Mouse (Mus musculus) myocyte (in vitro differentiated cells): Measurements from ENCODE around the gene Bad. TPM values are rescaled to one million over a fixed set of nuclear protein-coding genes. Genes with fewer than 3 reads are reported as not detected.

ENCODE experiments used
- H3K27me3 ChIP-seq: one replicate; pipeline ENCODE4 v1.6.1; 2011; ENCODE audit not compliant: control insufficient read depth, insufficient read depth, insufficient read length
- H3K36me3 ChIP-seq: one replicate; pipeline ENCODE4 v1.6.1; 2011; ENCODE audit not compliant: control insufficient read depth, insufficient read depth
- H3K4me2 ChIP-seq: one replicate; pipeline ENCODE4 v1.6.1; 2011; ENCODE audit warnings: low read depth, control low read depth
- H3K4me3 ChIP-seq: one replicate; pipeline ENCODE4 v1.5.1; 2011; ENCODE audit warnings: mild to moderate bottlenecking, control low read depth, moderate library complexity
- H3K79me2 ChIP-seq: one replicate; pipeline ENCODE4 v1.6.1; 2011; ENCODE audit not compliant: control insufficient read depth, insufficient read depth
- H3ac ChIP-seq: one replicate; pipeline ENCODE4 v1.6.1; 2011; ENCODE audit not compliant: control insufficient read depth, insufficient read length
- CEBPB ChIP-seq: IDR thresholded peaks from 2 replicates; pipeline ENCODE4 v1.6.1; 2011; ENCODE audit warnings: mild to moderate bottlenecking, moderate library complexity; ENCODE audit not compliant: poor library complexity, insufficient read depth, severe bottlenecking
- E2F4 ChIP-seq: IDR thresholded peaks from one replicate; pipeline ENCODE4 v1.6.1; 2011; ENCODE audit warnings: mild to moderate bottlenecking, control low read depth, moderate library complexity; ENCODE audit not compliant: insufficient read depth
- MAX ChIP-seq: IDR thresholded peaks from one replicate; pipeline ENCODE4 v1.6.1; 2011; ENCODE audit warnings: low read depth, mild to moderate bottlenecking, control low read depth
- MYOD1 ChIP-seq, 3 experiments: IDR thresholded peaks; one replicate each; pipeline ENCODE4 v1.6.1; 2011; ENCODE audit warnings: control low read depth in 2 of 3, low read depth in 2 of 3, mild to moderate bottlenecking in 2 of 3, moderate library complexity in 1 of 3; ENCODE audit not compliant: insufficient read length in 2 of 3, control insufficient read depth in 1 of 3
- MYOG ChIP-seq, 3 experiments: IDR thresholded peaks; one replicate each; pipeline ENCODE4 v1.6.1; 2011; ENCODE audit warnings: control low read depth in 2 of 3, low read depth in 2 of 3, mild to moderate bottlenecking in 2 of 3; ENCODE audit not compliant: insufficient read length in 2 of 3, control insufficient read depth in 1 of 3, insufficient read depth in 1 of 3
- POLR2A ChIP-seq: IDR thresholded peaks from one replicate; pipeline ENCODE4 v1.6.1; 2011; ENCODE audit warnings: low read depth, mild to moderate bottlenecking, control low read depth, moderate library complexity; ENCODE audit not compliant: insufficient read length
- POLR2AphosphoS2 ChIP-seq: IDR thresholded peaks from one replicate; pipeline ENCODE4 v1.6.1; 2011; ENCODE audit warnings: low read depth, control low read depth; ENCODE audit not compliant: insufficient read length
- REST ChIP-seq: IDR thresholded peaks from one replicate; pipeline ENCODE4 v1.6.1; 2011; ENCODE audit warnings: mild to moderate bottlenecking, control low read depth, moderate library complexity; ENCODE audit not compliant: insufficient read depth, insufficient read length
- SRF ChIP-seq: IDR thresholded peaks from one replicate; pipeline ENCODE4 v1.6.1; 2011; ENCODE audit warnings: low read depth; ENCODE audit not compliant: control insufficient read depth, insufficient read length
- TCF12 ChIP-seq: IDR thresholded peaks from one replicate; pipeline ENCODE4 v1.6.1; 2011; ENCODE audit warnings: mild to moderate bottlenecking, control low read depth; ENCODE audit not compliant: poor library complexity, insufficient read depth, severe bottlenecking
- TCF3 ChIP-seq: IDR thresholded peaks from one replicate; pipeline ENCODE4 v1.6.1; 2011; ENCODE audit warnings: low read depth, control low read depth; ENCODE audit not compliant: insufficient read length
- USF1 ChIP-seq: IDR thresholded peaks from one replicate; pipeline ENCODE4 v1.6.1; 2011; ENCODE audit warnings: low read depth, mild to moderate bottlenecking, control low read depth, moderate library complexity
- polyA plus RNA-seq: library from polyadenylated mRNA; unstranded; fragments of >200 nt; fragmentation: generic; extraction: Trizol; gene quantifications from one replicate; pipeline ENCODE4 v1.2.1, GENCODE M21; 2012; ENCODE audit warnings: missing spikeins

Bad gene
- polyA plus RNA-seq, 1 experiment = 76.1 TPM

DNA sequence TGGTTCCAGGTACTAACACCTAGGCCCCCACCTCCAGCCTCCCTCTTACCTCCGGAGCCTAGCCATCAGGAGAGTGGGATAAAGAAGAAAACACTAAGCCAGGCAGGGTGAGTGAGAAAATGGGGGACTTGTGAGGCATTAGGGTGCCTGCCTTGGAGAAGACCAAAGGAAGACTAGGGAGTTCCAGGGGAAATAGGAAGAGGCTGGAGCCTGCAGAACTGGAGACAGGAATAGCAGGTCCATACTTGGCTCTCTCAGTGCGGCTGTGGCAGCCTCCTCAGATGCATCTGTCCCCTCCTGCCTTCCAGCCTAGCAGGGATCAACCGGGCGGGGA is 8.6 kb upstream of the Bad start:
- no peak for TF ChIP-seq TCF12
- TF ChIP-seq TCF3 = no peak
- TF ChIP-seq MYOD1 (IDR thresholded peaks at IDR 0.05; ENCODE audit: control insufficient read depth in 1 of 3, insufficient read length in 2 of 3, low read depth in 2 of 3) = no peak
- TF ChIP-seq SRF = no peak
- no peak for TF ChIP-seq USF1
- Histone ChIP-seq H3K4me3 (no peak overlapping the region), H3K79me2 (no peaks in the 10 kb centered on the region), H3K4me2 (peak overlapping the region; percentile 65), H3K27me3 (peaks cover 12% of the 10 kb centered on the region), H3K36me3 (no peaks in the 10 kb centered on the region), H3ac (no peak overlapping the region)

DNA sequence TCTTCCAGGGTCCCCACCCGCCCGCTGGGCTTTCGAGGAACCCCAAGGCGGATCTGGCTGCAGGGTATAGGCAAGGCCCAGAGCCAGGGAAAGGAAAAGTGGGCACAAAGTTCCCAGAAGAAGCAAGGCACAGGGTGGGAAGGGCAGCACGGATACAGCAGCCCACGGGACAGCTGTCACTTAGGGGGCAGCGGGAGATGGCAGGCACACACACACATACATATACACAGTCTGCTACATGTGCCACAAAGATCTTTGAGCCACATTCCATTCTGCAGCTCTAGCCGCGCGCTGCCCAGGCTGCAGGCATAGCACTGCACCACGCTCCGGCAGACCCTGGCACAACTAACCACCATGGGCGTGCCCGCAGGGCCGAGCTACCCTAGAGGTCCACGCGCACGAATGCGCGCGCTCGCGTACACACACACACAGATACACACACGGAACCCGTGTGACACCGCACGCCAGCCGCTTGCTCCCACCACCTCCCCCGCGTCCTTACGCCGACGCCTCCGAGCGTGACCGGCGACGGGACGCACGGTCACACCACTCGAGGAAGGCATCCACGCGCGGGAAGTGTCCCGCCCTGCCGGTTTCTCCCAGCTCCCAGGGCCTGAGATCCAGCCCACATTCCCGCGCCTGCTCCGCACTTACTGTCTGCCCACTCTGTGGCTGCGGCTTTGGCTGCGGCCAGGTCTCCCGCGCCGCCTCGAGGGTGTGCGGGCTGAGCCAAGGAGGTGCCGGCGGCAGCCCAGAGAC is 8.0 kb upstream of the Bad start:
- H3K27me3 ChIP-seq = peaks cover 12% of the 10 kb centered on the region
- H3K36me3 ChIP-seq = no peaks in the 10 kb centered on the region
- H3K4me3 ChIP-seq = no peak overlapping the region
- TF ChIP-seq TCF12 = no peak
- TF ChIP-seq POLR2A = no peak
- peak in 2 of 3 experiments; percentile 56 to 82 for TF ChIP-seq MYOG (IDR thresholded peaks at IDR 0.05; ENCODE audit: control insufficient read depth in 1 of 3, insufficient read depth in 1 of 3, insufficient read length in 2 of 3, low read depth in 2 of 3)
- no peak for TF ChIP-seq SRF
- TF ChIP-seq CEBPB = no peak
- no peak for TF ChIP-seq USF1
- TF ChIP-seq TCF3 = no peak
- TF ChIP-seq MYOD1 (IDR thresholded peaks at IDR 0.05; ENCODE audit: control insufficient read depth in 1 of 3, insufficient read length in 2 of 3, low read depth in 2 of 3) = peak in 2 of 3 experiments; percentile 63 to 74
- no peak for TF ChIP-seq POLR2AphosphoS2
- no peak for TF ChIP-seq MAX
- no peak for TF ChIP-seq REST
- TF ChIP-seq E2F4 = no peak
- no peaks in the 10 kb centered on the region for H3K79me2 ChIP-seq
- H3K4me2 ChIP-seq = peak overlapping the region; percentile 65
- H3ac ChIP-seq = peak overlapping the region; percentile 12

DNA sequence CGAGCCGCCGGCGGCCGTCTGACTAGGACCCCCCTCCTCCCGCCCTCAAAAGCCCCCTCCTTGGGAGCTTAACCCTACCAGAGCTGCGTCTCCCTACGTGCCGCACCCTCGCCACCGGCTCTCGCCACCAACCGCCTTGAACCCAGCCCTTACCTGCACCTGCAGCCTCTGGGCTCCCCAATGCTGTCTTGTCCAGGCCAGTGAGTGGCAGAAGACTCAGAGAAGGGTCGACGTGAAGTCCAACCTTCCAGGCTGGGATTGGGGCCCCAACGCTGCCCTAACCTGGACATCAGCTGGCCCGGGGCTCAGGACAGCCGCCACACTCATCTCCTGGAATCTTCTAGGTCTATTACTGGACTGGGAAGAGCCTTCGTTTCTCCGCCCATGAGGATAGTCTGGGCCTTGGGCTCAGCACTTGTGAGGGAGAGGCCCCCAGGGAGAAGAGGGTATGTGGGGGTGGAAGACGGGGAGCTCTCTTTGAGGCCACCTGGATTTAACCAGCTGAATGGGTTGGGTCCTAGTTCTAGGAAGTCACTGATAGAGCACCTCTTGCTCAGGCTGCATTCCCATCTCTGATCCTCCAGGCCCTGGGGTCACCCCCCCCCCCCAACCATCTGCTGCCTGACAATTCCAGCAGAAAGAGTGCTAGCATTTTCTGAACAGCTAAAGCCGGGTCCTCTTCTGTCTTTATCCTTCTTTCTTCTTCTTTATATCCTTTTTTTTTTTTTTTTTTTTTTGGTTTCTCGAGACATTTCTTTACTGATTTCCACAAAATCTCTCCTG is 7.3 kb upstream of the Bad start, which contains the start of gene Kcnk4:
Gene Kcnk4, minus strand, starts transcription at position 321 of the 783 bp plus-strand sequence.
- Histone ChIP-seq H3K79me2 (no peaks in the 10 kb centered on the region), H3K36me3 (no peaks in the 10 kb centered on the region), H3K4me3 (no peak within 1 kb of the TSS), H3K27me3 (peaks cover 12% of the 10 kb centered on the region), H3ac (peak within 1 kb of the TSS; percentile 12), H3K4me2 (peak within 1 kb of the TSS; percentile 65)
- no peak for TF ChIP-seq MAX
- TF ChIP-seq TCF3 = no peak
- no peak for TF ChIP-seq USF1
- TF ChIP-seq E2F4 = no peak
- no peak for TF ChIP-seq SRF
- TF ChIP-seq MYOD1 (IDR thresholded peaks at IDR 0.05; ENCODE audit: control insufficient read depth in 1 of 3, insufficient read length in 2 of 3, low read depth in 2 of 3) = no peak
- TF ChIP-seq TCF12 = no peak
- no peak for TF ChIP-seq CEBPB
- TF ChIP-seq REST = no peak
- no peak for TF ChIP-seq POLR2AphosphoS2
- TF ChIP-seq MYOG (IDR thresholded peaks at IDR 0.05; ENCODE audit: control insufficient read depth in 1 of 3, insufficient read depth in 1 of 3, insufficient read length in 2 of 3, low read depth in 2 of 3) = no peak
- TF ChIP-seq POLR2A = no peak

DNA sequence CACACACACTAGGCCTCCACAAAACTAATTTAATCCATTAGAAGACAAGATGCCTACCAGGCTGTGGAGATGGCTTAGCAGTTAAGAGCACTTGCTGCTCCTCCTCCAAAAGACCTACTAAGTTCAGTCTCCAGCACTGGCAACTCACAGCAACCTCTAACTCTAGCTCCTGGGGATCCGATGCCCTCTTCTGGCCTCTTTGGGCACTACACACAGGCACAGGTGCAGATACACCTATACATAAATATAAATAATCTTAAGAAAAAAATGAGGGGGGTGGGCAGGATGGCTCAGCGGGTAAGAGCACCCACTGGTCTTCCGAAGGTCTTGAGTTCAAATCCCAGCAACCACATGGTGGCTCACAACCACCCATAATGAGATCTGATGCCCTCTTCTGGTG is 5.4 kb upstream of the Bad start:
- no peak overlapping the region for H3ac ChIP-seq
- TF ChIP-seq TCF12 (no peak), MYOG (IDR thresholded peaks at IDR 0.05; ENCODE audit: control insufficient read depth in 1 of 3, insufficient read depth in 1 of 3, insufficient read length in 2 of 3, low read depth in 2 of 3) (no peak), USF1 (no peak), POLR2A (no peak), TCF3 (no peak), CEBPB (no peak), MAX (no peak), POLR2AphosphoS2 (no peak), E2F4 (no peak)

More for the DNA sequence above, 5.4 kb upstream of the Bad start:
- no peak overlapping the region for H3K4me3 ChIP-seq
- H3K27me3 ChIP-seq = peaks cover 12% of the 10 kb centered on the region
- H3K4me2 ChIP-seq = no peak overlapping the region
- no peaks in the 10 kb centered on the region for H3K36me3 ChIP-seq
- no peaks in the 10 kb centered on the region for H3K79me2 ChIP-seq
